Mouse (Mus musculus) brain, adult 2 months (tissue): ENCODE measurements around the gene Ly6g6c.
A peak's percentile ranks its signal among the peaks of the same experiment; 100 is the strongest.

Experiments used
- DNase-seq: peaks from one replicate; pipeline ENCODE4 v3.0.0; 2011; ENCODE audit warnings: low read depth, low spot score

Ly6g6c gene

DNA sequence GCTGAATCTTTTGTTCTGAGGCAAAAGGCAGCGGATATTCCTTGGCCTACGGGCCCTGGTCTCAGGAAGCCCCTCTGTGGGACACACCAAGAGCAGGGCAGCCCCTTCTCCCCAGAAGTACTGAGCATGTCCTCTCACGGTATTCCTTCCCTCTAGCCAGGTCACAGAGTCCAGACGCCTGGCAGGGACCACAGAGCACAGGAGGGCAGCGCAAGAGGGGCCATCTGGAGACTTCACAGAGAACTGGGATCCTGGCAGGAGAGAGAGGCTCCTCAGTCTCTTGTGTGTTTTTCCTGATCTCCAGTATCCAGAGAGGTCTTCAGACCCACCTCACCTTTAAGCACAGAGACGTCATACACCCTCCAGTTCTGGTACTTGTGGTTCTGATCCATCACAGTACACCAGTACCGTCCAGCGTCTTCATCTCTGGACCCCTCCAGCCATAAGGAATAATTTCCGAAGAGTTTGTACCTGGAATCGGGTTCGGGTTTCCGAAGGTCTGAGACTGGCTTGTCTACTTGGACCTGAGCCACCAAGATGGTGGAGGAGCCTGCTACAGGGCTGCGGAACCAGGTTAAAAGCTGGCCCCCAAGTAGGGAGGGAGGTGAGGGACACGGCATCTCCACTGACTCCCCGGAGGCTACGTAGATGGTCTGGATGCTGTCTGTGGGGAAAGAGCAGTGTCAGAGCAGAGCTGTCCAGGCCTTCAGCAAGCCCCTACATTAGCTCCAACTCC is 17.8 kb downstream of the Ly6g6c start:
- peak; percentile 88 for DNase-seq

GRCm38 (mm10) chr17:35083929-35084497 is 18.8 kb downstream of the Ly6g6c start:
- no peak for DNase-seq

DNA sequence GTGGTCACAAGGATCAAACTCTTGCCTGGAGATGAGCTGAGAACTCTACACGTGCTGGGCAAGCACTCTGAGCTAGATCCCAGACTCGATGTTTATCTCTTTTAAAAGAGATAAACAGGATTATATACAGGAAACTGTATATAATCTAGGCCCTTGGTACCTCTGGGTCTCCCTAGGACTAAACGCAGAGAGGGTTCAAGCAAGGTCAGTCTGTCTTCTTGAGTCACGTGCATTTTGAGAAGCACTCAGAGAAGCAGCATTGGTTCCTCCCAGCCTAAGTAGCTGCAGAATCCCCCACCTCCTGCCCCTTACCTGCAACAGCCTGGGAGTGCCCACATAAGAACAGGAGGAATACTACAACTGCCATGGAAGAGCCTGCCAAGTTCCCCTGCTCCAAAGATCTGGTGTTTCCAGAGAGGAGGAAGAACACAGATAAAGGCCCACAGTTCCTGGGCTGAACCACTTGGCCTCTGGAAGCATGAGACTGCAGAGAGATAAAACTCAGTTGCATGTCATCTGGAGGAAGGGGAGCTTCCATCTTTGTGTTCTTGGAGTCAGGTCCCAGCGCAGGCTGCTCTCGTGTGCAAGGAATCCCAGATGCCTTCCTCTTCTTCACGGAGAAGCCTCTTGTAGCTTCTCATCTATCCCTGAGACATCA is 20.1 kb downstream of the Ly6g6c start, which contains the start of gene Ly6g6f:
TSS of gene Ly6g6f (minus strand) at position 403 of the 658 bp plus-strand sequence.
- DNase-seq: no peak

DNA sequence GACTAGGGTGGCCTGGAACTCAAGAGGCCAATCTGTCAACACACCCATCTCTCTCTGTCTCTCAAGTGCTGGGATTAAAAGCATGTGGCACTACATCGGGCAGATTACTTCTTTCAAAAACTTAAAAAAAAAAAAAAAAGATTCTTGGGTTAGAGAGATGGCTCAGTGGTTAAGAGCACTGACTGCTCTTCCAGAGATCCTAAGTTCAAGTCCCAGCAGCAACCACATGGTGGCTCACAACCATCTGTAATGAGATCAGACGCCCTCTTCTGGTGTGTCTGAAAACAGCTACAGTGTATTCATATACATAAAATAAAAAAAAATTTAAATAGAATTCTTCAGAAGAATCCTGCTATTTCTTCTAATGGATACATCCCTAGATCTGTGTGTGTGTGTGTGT is 23.0 kb downstream of the Ly6g6c start:
- DNase-seq: no peak

- DNase-seq: peak; percentile 98
Measured at GRCm38 (mm10) chr17:35088825-35089644, 23.8 kb downstream of the Ly6g6c start, which contains the start of gene Abhd16a. Gene Abhd16a (plus strand): TSS chr17:35089263.

- peak; percentile 97 for DNase-seq
Measured at GRCm38 (mm10) chr17:35090166-35090932, 25.2 kb downstream of the Ly6g6c start.

DNA sequence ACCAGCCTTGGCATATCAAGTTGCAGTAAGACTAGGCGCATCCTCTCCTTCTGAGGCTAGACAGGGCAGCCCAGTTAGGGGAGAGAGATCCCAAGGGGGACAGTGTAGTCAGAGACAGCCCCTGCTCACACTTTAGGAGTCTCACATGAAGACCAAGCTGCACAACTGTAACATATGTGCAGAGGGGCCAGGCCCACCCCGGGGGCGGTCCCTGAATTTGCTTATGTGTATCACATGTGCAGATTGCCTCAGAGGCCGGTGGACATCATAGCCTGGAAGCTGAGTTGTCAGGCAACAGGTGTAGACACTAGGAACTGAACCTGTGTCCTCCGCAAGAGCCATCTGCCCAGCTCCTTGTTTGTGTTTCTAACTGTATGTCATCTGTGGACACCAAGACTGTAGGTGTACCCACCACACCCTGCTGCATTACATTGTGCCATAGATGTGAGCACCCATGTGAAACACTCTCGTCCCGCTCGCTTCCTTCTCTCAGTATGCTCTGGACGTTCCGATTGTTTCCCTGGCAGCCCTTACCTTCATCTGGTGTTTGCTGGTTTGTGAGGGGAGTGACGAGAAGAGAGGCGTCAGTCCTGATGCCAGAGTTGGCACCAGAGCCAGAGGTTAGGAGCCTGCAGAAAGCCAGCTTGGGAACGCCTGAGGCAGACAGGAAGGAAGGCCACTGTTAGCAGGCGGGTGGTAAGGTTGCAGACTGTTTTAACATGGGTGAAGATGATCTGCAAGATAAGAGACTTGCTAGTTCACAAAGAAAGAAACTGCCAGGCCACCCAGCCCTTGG is 27.4 kb downstream of the Ly6g6c start:
- no peak for DNase-seq

DNA sequence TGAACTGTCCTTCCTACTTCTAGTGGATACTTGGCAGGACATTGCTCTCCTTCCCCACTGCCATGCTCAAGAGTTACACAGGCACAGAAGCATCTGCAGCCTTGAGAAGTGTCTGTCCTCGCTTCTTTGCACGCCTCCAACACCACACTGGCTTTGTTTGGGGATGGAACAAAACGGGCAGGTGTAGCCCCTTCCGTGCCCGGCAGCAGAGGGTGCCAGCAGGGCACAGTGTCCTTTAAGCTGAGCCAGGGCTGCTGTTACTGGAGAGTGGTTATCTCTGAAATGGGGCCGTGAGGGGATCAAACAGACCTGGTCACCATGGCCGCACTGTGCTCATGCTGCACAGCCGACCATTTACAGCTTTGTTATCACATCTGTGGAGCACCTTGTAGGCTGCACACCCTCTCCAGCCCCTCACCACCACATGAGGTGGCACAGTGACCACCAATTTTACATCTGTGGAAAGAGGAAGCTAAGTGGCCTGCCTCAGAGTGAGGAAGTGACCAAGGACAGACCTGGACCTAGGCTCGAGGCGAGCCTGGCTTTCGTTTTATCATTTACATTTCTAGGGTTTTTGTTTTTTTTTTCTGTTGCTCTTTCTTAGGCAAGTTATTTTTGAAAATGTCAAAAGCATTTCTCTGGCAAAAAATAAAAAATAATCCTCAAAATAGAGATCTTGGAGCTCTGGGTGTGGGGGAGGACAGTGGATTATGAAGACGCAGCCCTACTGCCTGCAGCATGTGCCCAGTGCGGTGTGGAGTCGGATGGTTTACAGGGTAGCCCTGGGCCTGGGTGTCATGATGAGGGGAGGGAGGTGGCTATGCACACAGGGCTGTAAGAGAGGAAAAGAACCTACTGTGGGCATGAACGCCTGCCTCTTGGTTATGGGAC is 29.5 kb downstream of the Ly6g6c start:
- peak; percentile 52 for DNase-seq

GRCm38 (mm10) chr17:35096597-35096996 is 31.4 kb downstream of the Ly6g6c start:
- no peak for DNase-seq

DNA sequence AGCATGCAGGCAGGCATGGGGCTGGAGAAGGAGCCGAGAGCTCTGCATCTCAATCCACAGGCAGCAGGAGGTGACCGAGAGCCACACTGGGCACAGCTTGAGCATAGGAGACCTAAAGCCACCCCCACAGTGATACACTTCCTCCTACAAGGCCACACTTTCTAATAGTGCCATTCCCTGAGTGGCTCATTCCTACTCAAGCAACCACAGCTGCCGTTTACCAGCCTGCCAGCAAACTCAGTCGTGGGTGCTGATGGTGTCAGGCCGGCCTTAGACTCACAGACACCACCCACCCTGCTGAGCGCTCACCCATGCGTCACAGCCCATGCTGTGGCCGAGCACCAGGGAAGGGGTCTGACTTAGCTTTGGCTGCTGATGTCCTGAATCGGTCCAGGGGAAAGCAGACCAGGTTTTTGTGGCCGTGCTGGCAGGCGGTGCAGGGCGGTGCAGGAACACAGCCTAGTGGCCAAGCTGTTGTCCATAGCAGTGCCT is 32.0 kb downstream of the Ly6g6c start:
- peak; percentile 82 for DNase-seq

DNA sequence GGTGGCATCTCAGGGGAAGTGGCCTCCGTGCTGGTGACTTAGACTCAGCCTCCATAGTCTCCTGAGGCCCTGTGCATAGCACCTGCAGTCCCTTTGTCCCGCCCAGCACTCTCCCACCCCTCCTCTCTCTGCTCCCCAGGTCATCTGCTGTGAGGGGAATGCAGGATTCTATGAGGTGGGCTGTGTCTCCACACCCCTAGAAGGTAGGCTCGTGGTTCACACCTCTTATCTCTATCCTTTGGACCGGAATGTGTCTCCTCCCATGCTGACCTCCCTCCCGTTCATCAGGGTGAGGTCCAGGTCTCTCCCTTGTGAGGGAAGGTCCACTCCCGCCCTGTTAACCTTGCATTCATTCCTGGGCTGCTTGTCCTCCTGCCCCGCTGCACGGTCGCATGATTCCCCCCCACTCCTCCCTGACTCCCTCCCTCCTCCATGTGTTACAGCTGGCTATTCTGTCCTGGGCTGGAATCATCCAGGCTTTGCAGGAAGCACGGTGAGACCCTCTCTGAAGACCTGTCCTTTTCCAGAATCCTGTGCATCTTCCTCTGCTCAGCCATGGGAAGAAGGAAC is 35.1 kb downstream of the Ly6g6c start:
- no peak for DNase-seq

DNA sequence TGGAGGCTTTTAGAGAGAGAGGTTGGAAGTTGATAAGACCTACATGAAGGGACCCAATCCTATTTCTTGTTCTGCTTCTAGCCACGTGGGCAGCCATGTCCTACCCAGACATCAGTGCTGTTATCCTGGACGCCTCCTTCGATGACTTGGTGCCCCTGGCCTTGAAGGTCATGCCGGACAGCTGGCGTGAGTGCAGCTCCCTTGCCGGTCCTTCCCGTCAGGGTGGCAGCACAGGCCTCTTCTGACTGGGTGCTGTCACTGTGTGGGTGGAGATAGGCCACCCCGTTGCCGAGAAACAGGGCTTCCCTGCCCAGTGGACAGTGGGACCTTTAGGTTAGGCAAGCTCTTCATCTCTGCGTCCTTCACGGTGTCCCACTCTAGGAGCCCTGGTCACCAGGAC is 36.0 kb downstream of the Ly6g6c start:
- DNase-seq: no peak

DNA sequence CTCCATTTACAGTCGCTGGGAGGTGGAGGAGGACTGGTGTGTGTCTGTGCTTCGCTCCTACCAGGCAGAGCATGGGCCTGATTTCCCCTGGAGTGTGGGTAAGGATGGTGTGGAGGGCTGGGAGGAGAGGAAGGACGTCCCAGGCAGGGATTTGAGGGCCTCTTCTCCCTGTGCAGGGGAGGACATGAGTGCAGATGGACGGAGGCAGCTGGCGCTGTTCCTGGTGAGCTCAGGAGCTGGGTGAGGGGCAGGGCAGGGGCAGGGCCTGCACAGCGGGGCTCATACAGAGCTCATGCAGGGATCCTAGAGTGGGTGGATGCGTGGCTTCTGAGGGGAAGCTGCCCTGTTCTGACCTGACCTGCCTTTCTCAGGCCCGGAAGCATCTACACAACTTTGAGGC is 37.1 kb downstream of the Ly6g6c start:
- DNase-seq: no peak

- no peak for DNase-seq
Measured at GRCm38 (mm10) chr17:35103221-35103690, 38.1 kb downstream of the Ly6g6c start.

DNA sequence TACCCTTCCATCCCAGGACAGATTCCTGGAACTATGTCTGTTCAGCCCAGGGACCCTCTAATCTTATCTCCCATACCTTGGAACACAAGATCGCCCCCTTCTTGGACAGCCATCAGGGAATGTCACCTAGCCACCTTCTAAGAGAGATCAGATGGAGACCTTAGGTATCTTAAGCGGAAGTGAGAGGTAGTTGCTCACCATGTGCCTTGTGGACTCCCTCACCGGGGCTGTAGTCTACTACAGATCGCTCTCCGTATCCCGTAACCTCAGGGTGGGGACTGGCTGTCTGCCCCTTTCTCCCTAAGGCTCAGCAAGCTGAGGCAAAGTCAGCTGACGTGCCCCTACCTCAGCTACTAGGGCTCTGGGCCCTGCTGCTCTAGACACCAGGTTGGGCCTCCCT is 38.9 kb downstream of the Ly6g6c start:
- DNase-seq: no peak

DNA sequence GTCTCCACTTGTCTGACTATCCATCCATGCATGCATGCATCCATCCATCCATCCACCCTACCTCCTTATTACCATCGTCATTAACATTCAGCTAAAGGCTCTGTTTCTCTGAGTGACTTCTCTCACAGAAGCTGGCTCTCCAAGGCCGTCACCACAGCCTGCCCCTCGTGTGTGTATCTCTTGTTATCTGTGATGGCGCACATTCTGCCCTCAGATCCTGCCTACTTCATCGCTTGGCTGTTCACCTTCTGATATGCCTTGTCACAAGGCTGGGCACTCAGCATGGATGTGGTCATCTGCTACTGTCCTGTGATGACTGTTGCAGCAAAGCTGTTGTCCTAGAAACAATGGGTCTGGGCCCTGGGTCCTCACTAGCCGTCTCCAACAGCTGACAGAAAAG is 39.6 kb downstream of the Ly6g6c start:
- DNase-seq: no peak

- DNase-seq: peak; percentile 88
Measured at GRCm38 (mm10) chr17:35105740-35106389, 40.7 kb downstream of the Ly6g6c start.

DNA sequence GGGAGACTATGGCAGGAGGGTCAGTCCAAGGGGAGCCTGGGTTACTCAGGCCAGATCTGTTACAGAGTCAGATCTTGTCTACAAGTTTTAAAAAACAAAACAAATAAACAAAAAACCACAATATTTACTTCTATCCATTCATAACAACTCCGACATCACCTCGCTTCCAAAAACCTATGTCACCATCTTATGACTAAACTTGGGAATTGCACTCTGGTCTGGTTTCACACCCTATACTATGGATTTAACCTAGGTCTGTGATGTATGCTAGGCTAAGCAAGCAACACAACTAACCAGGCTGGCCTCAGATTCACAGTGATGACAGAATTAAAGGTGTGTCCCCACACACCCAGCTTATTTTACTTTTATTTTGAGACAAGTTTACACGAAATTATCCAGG is 41.3 kb downstream of the Ly6g6c start:
- peak; percentile 55 for DNase-seq
